Mouse (Mus musculus) cerebral cortex, adult 2 months (tissue): Measurements from ENCODE around the gene Gdpd1.

Experiments used
- WGBS: fragments of 180-500 bp; shearing (Covaris S2); methylation state at CpG from one replicate; pipeline ENCODE4 v1.1.7; 2018; 5-methylcytosine and 5-hydroxymethylcytosine counted together

Gdpd1 gene

GRCm38 (mm10) chr11:86991241-86991640 lies 82.6 kb downstream of the Gdpd1 start:
- 71% methylated on average over 4 of the region's 4 CpGs for WGBS

- WGBS, result 30% methylated on average over 3 of the region's 3 CpGs
Observed at GRCm38 (mm10) chr11:86990309-86990708, 83.6 kb downstream of the Gdpd1 start.

GRCm38 (mm10) chr11:86984990-86985389 lies 88.9 kb downstream of the Gdpd1 start:
- 66% methylated on average over 3 of the region's 3 CpGs for WGBS
